Mouse (Mus musculus) testis, adult 2 months (tissue): ENCODE measurements at regions not wholly inside any gene's neighbourhood (a gene's known extent, or its start where the extent isn't known, plus 50 kb on each side); places are given as distances from the start of the nearest gene placed in this dataset.

Source experiments
- CTCF ChIP-seq: fragments of 200-500 bp; IDR thresholded peaks from 2 replicates; pipeline ENCODE4 v1.5.1; 2012; ENCODE audit warnings: low read depth, mild to moderate bottlenecking, inconsistent platforms, low read length, moderate library complexity; ENCODE audit not compliant: control insufficient read depth, insufficient read depth, insufficient replicate concordance
- POLR2A ChIP-seq: fragments of 200-500 bp; IDR thresholded peaks from 2 replicates; pipeline ENCODE4 v1.6.1; 2012; ENCODE audit warnings: low read depth, mild to moderate bottlenecking, inconsistent platforms, low read length, moderate library complexity; ENCODE audit not compliant: control insufficient read depth

DNA sequence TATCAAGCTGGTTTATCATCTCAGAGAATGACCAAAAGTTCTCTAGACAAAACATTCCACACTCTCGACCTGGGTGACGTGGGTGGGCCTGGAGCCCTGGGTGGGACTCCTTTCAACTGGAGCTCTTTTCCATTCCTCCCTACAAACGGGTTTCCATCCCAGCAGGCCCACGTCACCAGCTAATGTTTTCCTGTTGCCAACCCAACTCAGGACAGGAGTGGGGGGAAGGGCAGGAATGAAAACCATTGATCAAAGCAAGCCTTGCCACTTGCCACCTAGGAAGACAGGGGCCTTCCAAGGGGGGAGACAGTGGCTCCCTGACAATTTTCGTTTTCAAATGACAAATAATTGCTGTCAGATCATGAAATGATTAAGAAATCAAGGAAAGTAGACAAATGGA lies 224.8 kb downstream of the Rplp1 start:
- no peak for TF ChIP-seq POLR2A
- no peak for TF ChIP-seq CTCF
